Mouse (Mus musculus) spleen, adult 18-20 months (tissue): ENCODE data around the gene Gm21985.
"Not testable (repeated sequence)": the region's sequence is repeated elsewhere in the genome, so short reads cannot be mapped to it uniquely, and the experiment has no call there.

Experiments
- DNase-seq, 2 experiments: peaks; one replicate each; pipeline ENCODE4 v3.0.0; 2022; ENCODE audit warnings: mixed read lengths in 2 of 2

The Gm21985 gene

DNA sequence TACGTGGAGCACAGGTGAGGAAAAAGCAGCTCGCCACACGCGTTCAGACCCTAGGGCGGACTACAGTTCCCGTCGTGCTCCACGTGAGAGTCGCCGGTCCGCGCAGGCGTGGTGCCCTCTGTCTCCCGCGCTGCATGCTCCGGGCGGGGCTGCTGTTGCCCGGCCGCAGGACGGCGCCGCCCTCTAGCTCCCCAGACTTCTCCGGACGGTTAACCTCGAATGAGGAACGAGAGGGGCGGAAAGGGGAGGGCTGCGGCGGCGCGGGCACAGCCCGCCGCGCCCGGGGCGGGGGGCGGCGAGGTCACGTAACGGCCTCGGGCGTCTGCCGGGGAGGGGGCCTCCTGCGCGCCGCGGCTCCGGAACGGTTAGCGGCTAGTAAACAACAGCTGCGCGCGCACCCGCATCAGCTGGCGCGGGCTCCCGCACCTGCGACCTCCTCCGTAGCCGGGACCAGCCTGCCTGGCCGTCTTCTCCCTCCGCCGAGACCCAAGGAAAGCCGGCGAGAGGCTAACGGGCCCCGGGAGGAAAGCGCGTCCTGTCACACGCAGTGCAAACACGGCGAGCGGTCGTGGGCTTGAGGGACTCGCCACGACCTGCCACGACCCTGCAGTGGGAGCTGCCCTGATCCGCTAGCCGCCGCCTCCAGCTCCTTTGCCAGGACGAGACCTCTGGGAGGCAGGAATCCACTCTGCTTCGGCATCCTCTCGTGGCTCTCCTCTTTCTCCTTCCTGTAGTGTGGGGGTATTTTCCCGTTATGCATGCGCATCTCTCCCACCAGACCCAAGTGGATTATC lies 469 bp upstream of the Gm21985 start, which contains the start of gene Slc12a6:
TSS of gene Slc12a6 (plus strand) at position 378 of the 794 bp plus-strand sequence.
- peak; percentile 91 to 94 for DNase-seq

DNA sequence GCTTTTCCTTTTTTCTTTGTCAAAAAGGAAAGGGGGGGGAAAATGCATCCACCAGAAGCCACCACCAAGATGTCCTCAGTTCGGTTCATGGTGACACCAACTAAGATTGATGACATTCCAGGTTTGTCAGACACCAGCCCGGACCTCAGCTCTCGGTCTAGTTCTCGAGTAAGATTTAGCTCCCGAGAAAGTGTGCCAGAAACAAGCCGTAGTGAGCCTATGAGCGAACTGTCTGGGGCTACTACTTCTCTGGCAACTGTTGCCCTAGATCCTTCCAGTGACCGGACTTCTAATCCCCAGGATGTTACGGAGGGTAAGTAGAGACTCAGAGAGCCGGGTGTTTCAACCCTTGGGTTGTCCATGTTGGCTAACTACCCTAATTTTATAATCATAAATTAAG lies 666 bp downstream of the Gm21985 start:
- DNase-seq = peak in 1 of 2 experiments; percentile 29

DNA sequence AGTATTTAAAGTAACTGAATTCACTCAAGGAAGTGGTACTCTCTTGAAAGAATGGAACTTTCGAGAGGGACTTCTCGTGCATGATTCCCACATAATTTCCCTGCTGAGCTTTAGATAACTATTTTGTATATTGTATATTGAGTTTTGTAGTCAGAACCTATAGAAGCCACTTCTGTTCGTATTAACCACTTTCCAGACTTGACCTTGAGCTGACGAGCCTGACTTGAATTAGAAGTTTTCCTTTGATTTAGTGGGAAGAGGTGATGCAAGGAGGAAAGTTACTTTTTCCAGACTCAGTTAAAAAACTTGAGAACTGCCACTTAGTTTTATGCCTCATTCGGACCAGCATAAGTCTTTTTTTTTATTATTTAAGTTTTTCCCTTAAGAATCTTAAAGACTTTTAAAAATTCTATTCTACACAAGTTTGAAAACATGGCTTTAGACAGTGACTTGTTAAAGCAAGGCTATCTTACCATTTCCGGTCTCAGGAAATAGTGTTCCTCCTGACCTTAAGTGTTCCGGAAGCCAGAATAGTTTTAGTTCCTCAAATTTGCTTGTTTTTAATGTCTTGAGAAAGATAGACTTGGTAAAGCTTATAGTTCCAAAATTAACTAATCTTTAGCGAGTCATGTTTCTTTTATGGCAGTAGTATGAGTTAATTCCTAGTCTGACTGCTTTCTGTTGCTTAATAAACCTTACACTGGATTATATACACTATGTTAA lies 1.6 kb downstream of the Gm21985 start:
- DNase-seq = no peak

DNA sequence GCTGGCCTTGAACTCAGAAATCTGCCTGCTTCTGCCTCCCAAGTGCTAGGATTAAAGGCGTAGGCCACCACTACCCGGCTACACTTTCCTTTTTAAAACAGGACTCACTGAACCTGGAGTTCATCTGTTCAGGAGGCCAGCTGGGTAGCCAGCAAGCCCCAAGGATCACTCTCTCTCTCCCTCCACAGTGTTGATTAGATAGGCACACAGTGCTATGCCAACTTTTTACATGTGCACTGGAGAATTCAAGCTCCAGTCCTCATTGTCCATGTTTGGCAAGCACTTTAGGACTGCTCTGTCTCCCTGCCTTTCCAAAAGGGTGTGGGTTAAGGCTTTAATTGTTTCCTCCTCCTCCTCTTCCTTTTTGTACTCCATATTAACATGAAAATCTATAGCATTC lies 3.9 kb downstream of the Gm21985 start:
- no peak for DNase-seq

DNA sequence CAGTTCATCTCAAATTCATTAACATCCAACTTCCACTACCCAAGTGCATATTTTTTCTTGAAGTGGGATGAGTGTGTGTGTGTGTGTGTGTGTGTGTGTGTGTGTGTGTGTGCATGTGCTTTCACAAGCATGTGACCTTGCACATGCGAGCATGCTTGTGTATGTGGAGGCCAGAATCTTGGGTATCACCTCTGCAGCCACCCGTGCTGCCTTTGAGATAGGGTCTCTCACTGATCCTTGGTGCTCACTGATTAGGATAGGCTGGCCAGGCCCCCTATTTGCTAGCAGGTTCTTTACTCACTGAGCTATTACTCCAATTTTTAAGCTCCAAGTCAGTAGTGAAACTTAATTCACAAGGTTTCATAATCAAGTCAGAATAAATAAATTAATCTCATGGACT lies 6.8 kb downstream of the Gm21985 start:
- no peak for DNase-seq

DNA sequence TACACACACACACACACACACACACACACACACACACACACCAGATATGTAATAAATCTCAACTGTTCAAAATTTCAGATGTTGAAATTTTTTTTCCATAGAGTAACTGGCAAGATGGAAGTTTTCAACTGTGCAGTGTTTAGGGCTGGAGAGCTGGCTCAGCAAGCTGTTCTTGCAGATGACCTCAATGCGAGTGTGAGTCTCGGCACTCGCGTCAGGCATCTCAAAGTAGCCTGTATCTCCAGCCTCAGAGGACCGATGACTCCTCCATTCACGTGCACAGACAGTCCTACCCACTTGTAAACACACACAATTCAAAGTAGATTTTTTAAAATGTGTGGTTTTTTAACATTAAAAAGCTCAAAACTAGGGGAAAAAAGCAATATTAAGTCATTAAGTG lies 7.4 kb downstream of the Gm21985 start:
- DNase-seq = no peak

DNA sequence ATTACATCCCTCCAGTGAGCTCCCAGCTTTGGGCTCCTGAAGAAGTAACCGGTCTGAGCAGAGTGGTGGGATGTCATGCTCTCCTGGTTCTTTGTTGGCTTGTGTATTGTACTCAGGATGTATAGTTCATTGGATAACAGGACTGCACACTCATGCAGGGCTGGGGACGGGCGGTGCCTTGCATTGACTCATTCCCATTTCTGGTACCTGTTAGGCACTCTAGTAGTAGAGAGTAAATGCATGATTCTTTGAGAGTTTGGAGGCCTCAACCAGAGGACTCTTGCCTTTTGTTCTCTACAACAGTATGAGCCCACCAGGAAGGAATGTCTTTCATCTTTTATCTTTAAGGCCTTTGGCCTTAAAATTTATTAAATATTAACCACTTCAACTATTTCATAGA lies 10.8 kb downstream of the Gm21985 start:
- no peak for DNase-seq

DNA sequence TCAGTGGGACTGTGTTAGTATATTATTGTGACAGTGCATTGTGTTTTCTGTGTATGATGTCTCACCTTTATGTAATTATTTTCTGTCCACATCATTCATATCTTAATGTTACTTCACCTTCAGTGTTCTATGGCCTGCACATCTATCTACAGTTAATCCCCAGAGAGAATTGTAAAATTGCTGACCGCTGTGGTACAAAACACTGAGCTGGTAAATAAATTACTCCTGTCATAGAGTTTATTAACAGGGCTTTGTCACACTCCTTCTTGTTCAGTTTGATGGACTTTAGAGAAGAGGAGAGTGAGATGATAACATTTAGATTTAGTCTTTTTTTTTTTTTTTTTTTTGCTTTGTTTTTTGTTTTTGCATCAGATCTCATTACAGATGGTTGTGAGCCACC lies 16.7 kb downstream of the Gm21985 start:
- no peak for DNase-seq

DNA sequence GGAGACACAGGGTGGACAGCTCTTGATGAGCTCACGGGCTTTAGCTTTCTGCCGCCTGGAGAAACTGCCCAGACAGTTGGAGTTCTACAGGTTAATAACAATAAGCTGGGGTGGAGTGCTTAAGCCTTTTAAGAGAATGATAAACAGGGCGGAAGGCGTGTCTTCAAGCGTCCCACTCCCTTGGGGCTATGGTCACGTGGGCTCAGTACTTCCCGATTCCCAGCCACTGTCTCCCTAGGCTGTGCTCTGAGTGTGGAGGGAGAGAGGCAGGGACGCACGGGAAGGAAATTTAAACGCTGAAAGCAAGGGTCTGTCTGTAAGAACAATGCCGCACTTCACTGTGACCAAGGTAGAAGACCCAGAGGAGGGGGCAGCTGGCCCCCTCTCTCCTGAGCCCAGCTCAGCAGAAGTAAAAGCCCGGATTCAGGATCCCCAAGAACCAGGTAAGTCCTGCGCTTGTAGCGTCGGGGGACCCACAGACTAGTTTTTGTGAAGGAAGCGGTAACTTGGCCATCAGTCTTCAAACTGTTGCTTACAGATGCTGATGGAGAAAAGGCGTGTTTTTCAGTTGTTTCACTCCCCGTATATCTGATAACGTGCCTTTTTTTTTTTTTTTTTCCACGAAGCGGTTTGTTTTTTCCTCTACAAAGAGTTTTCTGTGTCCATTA lies 18.4 kb downstream of the Gm21985 start:
- no peak for DNase-seq

DNA sequence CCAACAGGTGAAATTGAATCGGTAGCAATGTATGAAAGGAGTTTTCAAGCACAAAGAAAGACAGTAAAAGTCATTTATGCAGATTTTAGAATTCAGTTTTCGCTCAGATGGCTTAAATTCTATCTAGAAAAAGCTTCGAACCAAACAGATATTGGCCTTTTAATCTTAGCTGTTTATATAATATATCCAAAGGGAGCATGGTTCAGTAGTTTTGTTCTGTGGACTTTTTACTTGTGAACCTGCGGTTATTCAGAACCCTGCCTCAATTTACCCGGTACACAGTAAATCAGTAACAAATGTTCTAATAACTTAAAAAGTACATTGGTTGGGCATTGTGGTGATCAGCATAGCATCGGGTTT lies 18.9 kb downstream of the Gm21985 start:
- DNase-seq = no peak

DNA sequence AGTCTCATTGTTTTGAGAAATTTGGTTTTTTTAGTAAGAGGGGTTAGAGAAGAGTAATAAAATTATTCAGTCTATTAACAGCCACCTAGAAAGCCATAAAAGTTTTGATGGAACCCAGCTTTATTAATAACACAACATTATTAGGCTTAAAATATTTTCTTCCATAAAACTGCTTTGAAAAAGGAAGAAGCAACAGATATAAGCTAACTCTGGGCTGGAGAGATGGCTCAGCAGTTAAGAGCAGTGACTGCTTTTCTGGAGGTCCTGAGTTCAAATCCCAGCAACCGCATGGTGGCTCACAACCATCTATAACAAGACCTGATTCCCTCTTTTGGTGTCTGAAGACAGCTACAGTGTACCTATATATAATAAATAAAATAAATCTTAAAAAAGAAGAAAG lies 19.9 kb downstream of the Gm21985 start:
- DNase-seq = not testable (repeated sequence)

DNA sequence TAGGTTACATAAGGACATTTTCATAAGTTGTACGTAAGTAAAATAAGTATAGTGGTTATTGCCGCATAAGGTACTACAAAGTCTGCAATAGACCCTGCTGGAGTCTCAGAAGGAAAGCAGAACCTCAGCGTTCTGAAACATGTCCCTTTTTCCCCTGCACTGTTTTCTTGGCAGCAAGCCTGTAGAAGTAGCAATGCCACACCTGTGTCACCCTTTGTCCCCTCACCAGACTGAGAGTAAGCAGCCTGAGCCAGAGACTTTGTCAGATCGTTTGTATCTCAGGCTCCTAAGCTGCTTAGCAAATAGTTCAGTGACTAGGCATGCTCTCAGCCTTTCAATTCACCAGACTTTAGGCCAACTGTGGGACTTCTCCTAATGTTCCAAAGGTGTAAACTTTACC lies 20.9 kb downstream of the Gm21985 start:
- no peak for DNase-seq

DNA sequence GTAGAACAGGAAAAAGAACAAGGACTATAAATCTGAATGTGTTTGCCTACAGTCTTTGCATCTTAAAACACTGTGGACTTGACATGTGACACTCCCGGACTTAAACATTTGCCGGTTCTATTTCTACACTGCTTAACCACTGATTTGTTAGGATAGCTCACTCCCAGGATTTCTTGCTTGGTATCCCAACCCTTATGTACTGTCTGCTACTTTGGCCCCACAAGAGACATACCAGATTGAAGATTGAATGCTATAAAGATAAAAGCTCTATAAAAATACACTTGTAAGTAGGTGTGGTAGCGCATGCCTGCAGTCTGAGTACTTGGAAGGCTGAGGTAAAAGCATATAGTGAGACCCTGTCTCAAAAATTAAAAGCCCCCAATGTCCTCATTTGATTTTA lies 23.4 kb downstream of the Gm21985 start:
- DNase-seq = no peak

DNA sequence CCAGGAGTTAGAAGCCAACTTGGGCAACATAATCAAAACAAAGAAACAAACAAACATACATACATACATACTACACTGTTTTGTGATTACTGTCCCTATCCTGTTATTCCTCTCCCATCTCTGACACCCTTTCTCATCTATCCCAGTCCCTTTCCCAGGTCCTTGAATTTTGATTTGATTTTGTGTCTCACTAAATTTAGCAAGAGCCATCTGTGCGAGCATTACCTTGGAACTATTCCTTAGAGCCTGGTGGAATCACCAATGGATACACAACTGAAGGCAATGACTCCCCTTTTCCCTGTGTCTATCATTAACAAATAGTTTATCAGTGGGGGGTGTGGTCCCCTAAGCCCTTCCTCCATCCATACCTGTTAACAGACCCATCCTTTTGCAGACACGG lies 26.7 kb downstream of the Gm21985 start:
- DNase-seq = no peak

DNA sequence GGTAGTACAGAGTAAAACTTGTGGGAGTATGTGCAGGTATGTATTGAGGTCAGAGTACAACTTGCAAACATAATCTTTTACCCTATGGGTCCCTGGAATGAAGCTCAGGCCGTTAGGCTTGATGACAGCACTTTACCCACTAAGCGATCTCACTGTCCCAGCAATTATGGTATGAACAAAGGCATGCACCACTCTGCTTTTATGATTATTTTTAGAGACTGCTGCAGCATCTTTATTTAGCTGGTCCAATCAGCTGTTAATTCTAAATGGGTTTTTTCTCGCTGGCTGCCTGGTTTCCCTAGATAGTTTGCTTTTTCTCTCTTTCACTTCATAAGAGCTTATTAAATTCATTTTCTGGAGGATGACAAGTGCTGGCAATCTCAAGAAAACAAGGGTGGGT lies 30.1 kb downstream of the Gm21985 start:
- no peak for DNase-seq

DNA sequence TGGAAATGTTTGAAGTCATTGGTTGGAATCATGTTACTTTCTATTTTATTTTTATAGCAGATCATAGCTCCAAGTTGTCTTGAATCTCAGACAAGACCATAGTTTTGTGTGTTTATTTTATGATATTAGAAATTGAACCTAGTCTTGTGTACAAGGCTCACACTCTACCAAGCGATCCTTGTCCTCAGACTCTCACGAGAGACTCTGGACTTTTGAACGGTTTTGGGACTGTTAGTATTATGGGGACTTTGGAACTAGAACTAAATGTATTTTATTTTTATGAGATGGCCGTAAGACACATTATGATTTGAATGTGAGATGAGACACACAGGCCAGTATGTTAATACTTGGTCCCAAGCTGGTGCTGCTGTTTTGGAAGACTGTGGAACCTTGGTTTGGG lies 32.1 kb downstream of the Gm21985 start:
- DNase-seq = no peak

DNA sequence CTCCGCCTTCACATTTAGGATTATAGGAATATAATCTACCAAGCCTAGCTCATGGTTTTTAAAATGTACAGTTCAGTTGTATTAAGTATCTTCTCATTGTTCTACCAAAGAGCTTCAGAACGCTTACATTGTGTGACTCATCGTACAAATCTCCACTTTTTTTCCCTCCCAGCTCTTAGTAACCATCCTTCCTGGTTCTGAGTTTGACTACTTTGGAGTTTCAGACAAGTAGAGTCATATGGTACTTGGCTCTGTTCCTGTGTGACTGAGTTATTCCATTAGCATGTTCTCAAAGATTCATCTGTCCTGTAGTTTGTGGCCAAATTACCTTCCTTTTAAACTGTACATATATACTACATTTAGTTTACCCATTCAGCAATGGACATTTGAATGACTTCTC lies 42.6 kb downstream of the Gm21985 start:
- DNase-seq = no peak

DNA sequence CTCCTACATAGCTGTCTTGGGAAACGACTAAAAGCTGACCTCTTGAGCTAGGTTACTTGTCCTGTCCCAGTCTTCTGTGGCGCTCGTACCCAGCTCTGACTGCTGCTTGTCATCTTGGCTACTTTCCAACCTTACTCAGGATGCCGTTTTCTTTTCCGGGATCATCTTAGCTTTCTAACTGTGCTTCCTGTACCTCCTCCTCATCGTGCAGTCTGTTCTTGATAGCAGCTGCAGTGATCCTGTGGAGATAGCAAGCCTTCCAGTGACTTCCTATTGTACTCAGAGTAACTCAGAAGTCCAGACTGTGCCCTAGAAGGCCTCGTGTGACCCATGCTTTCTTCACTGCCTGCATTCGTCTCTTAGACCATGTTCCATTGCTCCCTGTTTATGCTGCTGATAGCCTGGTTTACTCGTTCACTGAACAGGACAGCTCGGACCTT lies 43.1 kb downstream of the Gm21985 start:
- no peak for DNase-seq

DNA sequence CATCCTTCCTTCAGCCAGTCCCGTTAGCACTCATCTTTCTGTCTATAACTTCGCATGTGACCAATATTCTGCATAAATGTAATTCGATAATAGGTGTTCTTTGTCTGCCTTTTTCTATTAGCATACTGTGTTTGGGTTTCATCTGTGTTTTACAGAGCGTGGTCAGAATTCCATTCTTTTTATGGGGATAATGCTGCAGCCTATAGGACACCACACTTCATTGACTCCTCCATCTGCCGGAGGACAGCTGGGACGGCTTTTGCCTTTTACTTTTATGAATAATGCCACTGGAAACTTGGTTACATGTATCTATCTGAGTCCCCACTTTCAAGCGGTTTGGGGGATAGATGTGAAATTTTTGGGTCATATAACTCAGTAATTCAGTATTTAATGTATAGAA lies 49.5 kb downstream of the Gm21985 start:
- DNase-seq = no peak

DNA sequence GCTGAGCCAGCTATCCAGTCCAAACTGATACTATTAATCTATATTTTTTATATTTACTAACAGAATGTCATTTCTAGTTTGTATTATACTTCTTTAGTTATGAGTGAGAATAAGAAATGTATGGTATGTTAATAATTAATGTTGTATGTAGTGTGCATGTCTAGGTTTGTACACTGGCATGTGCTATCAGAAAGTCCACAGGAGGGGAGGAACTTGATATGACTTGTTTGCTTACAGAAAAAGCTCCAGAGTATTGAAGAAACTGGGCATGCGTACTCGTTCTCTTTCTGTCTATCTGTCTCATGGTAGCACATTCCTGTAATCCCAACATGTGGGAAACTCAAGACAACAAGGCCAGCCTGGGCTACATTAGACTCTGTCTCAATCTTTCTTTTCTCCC lies 52.1 kb downstream of the Gm21985 start:
- DNase-seq = no peak

DNA sequence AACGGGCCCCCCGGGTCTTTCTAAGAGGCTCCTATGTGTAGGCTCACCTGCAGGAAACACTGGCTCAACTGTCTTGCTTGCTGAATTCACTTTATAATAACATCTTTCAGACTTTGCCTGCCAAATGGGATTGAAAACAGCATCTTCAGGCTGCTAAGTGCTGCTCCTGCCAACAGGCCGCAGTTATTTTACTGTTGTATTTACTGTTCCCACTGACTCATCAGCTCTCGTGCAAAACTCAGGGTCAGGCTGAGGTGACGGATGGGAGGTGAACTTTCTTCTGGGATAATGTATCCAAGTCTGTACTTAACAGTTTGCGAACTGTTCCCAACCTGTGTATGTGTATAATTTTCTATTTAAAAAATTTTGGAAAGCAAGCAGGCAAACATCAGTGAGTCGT lies 52.8 kb downstream of the Gm21985 start:
- DNase-seq = no peak

DNA sequence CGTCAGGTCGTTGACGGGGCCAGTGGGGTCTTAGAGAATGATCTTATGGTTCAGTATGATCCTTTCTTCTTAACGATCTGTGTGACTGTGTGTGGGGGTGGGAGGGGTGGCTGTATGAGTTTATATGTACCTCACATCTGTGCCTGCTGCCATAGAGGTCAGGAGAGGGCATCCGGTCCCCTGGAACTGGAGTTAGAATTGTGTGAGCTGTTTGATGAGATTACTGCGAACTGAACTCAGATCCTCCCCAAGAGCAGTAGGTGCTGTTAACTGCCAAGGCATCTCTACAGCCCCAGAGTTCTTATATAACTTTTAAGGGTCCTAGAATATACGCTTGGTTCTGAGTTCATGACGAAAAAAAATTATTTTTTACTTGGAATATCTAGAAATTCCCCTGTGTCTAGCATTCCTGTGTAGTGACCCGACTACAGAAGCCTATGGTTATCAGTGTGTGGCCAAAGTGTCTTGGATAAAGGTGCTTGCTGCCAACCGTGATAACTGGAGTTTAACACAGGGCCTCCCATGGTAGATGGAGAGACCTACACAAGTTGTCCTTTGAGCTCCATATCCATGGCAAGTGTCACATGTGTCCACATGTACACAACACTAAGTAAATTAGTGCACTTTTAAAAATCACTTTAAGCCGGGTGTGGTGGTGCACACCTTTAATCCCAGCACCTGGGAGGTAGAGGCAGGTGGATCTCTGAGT lies 62.1 kb downstream of the Gm21985 start:
- DNase-seq = no peak
